Mouse (Mus musculus): ENCODE measurements at regions not wholly inside any gene's neighbourhood (a gene's known extent, or its start where the extent isn't known, plus 50 kb on each side); places are given as distances from the start of the nearest gene placed in this dataset.

DNA sequence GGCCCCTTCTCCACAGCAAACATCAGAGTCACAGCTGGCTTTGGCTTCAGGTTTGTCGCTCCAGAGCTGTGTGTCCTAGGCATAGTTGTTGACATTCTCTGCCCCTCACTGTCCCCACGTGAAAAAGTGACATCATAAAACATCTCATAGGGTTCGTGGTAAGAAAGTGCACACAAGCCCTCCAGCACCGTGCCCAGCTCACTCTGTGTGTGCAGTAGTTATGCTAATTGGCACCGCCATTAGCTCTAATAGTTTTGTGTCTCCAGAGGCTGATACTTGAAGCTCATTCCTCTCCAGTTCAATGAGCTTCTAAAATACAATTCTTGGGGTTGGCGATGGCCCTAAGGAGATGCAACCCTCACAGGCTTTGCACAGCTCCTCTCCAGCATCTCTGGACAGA, 69.4 kb upstream of the Il12b start:
- Histone ChIP-seq H3K9me3 (no peaks in the 10 kb centered on the region), H3K4me2 (no peak overlapping the region), H3K9ac (no peak overlapping the region), H3K36me3 (no peaks in the 10 kb centered on the region), H3K27me3 (replicated peaks) (no peaks in the 10 kb centered on the region), H3K4me3 (replicated peaks) (no peak overlapping the region), H3K4me1 (no peaks in the 10 kb centered on the region), H3K27ac (no peak overlapping the region)
- no peak for ATAC-seq (ENCODE audit: insufficient read depth, low FRiP score, low read depth)
- 66% methylated on average over 6 of the region's 6 CpGs for WGBS

DNA sequence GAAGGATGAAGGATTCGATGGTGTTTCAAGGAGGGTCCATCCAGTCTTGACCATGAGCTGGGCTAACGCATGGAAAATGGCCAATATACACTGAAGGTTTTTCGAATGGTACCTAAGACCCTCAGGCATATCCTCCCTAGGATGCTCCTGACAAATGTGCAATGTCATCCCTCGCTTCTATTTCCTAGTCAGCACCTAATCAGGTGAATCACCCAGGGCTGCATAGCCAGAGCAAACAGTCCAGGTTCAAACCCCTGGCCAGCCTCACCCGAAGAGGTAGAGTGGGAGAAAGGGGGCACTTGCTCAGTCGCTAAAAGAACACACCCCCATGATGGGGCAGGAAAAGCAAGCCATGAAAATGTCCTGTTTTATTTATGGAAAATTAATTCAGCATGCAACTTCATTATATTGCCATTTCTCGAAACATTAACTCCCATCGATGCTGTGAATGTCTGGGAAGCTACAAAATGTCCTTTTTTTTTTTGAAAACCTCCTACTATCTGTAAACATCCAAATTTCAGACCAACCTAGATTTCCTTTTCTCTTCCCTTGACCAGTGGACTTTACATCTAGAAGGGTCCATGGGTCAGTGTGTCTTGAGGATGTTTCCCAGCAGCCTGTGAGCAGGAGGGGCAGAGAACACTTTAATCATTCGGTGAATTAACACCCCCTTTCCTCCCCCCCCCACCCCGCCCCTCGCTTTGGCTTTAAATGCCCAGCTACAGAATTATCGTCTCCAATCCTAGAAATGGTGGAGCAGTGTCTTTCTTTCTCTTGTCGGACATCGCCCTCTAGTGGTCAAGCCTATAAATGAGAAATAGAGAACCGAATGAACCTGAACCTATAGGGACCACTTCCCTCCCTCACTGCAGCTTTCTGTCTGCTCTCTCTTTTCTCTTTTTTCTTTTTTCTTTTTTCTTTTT, 68.8 kb upstream of the Il12b start:
- no peaks in the 10 kb centered on the region for H3K27me3 ChIP-seq (replicated peaks)
- no peak overlapping the region for H3K9ac ChIP-seq
- H3K36me3 ChIP-seq = no peaks in the 10 kb centered on the region
- 38% methylated on average over 15 of the region's 15 CpGs for WGBS
- no peaks in the 10 kb centered on the region for H3K9me3 ChIP-seq
- no peak overlapping the region for H3K27ac ChIP-seq
- no peak overlapping the region for H3K4me3 ChIP-seq (replicated peaks)
- ATAC-seq (ENCODE audit: insufficient read depth, low FRiP score, low read depth) = no peak
- H3K4me2 ChIP-seq = no peak overlapping the region
- H3K4me1 ChIP-seq = no peaks in the 10 kb centered on the region

DNA sequence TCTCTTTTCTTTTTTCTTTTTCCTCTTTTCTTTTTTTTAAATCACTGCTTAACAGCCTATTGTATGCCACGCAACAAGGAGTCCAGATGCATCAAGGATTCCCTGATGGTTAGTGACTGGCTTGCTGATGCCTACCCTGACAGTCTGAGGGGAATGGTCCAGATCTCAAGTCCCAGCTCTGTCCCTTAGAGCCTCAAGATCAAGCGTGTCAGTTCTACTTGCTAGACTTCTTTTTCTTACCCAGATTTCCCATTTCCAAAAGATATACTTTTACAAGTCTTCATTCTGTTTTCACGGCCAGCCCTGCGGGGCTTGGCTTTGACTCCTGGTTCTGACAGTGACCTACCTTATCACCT, 68.1 kb upstream of the Il12b start:
- H3K27me3 ChIP-seq (replicated peaks) = no peaks in the 10 kb centered on the region
- no peaks in the 10 kb centered on the region for H3K4me1 ChIP-seq
- H3K36me3 ChIP-seq = no peaks in the 10 kb centered on the region
- no peak overlapping the region for H3K4me3 ChIP-seq (replicated peaks)
- no peak overlapping the region for H3K27ac ChIP-seq
- no peak for ATAC-seq (ENCODE audit: insufficient read depth, low FRiP score, low read depth)
- no peak overlapping the region for H3K4me2 ChIP-seq
- H3K9me3 ChIP-seq = no peaks in the 10 kb centered on the region
- no peak overlapping the region for H3K9ac ChIP-seq
- WGBS = 59% methylated on average over 4 of the region's 4 CpGs

DNA sequence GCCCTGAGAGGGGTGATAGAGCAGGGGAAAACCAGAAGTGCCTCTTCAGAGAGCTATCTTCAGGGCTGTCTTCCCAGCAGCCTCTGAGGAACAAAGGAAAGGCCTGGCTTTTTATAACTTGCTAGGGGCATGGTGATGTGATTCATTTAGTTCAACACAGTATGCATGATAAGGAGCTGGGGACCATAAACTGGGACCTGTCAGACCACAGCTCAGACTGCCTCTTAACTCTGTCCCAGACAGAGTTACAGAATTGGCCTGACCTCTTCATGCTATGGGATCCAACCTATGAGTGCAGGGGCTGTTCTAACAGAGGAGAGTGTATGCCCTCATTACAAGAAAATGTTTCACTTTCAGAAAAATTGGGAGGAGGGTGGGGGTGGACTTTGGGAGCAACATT, 59.3 kb upstream of the Il12b start:
- Histone ChIP-seq H3K4me2 (no peak overlapping the region), H3K4me1 (no peaks in the 10 kb centered on the region), H3K36me3 (no peaks in the 10 kb centered on the region), H3K9ac (no peak overlapping the region), H3K27ac (no peak overlapping the region), H3K4me3 (replicated peaks) (no peak overlapping the region), H3K27me3 (replicated peaks) (no peaks in the 10 kb centered on the region), H3K9me3 (no peaks in the 10 kb centered on the region)
- no peak for ATAC-seq (ENCODE audit: insufficient read depth, low FRiP score, low read depth)

DNA sequence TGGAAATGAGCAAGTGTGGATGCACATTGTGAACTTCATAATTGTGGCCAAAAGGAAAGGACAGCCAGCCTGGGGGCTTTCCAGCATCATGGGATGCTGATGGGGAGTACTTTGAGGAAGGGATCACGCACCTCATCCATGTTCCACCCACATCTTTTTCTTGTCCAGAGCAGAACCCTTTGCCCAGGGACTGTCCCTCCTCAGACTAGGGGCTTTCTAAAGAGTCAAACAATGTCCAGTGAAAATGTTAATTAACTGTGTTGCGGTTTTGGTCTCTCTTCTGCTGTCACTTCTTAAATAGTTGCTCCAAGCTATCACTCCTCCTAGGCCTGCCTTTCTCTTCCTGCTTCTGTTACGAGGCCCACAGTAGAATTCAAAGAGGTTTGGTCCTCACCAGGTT, 51.6 kb upstream of the Il12b start:
- no peak overlapping the region for H3K9ac ChIP-seq
- no peaks in the 10 kb centered on the region for H3K9me3 ChIP-seq
- H3K36me3 ChIP-seq = no peaks in the 10 kb centered on the region
- WGBS = 80% methylated on average over 3 of the region's 3 CpGs
- H3K27me3 ChIP-seq (replicated peaks) = no peaks in the 10 kb centered on the region
- no peak overlapping the region for H3K4me3 ChIP-seq (replicated peaks)
- ATAC-seq (ENCODE audit: insufficient read depth, low FRiP score, low read depth) = no peak
- H3K4me2 ChIP-seq = no peak overlapping the region
- no peak overlapping the region for H3K27ac ChIP-seq
- no peaks in the 10 kb centered on the region for H3K4me1 ChIP-seq

DNA sequence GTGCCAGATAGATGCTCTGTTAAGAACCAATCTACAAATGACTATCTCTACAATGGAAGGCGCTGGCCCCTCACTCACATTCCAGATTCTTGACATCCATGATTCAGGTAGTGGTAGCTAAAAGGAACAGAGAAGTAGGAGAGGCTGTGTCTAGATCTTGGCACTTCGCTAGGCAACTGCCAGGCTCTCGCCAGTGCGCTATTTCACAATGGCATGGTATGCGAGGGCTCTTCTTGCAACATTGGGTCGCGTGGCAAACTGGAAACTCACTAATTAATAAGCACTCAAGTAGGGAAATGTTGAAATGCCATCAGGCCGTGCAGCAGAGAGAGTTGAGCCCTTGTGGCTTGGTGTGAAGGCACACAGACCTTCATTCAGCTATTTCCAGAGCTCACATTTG, 50.3 kb upstream of the Il12b start:
- Histone ChIP-seq H3K27ac (no peak overlapping the region), H3K4me2 (no peak overlapping the region), H3K9me3 (no peaks in the 10 kb centered on the region), H3K4me3 (replicated peaks) (no peak overlapping the region), H3K27me3 (replicated peaks) (no peaks in the 10 kb centered on the region), H3K36me3 (no peaks in the 10 kb centered on the region), H3K9ac (no peak overlapping the region), H3K4me1 (no peaks in the 10 kb centered on the region)
- no peak for ATAC-seq (ENCODE audit: insufficient read depth, low FRiP score, low read depth)
- 75% methylated on average over 8 of the region's 8 CpGs for WGBS

All from stomach, embryonic 15.5 days (tissue).